Mouse (Mus musculus) heart, embryonic 12.5 days (tissue): ENCODE measurements around the gene Cdkl5. TPM values are rescaled to one million over a fixed set of nuclear protein-coding genes. Genes with fewer than 3 reads are reported as not detected.

ENCODE experiments used
- ATAC-seq: fragments of 200-750 bp; cut with Nextera tagmentation; 2 replicates; pipeline ENCODE4 v1.8.0; 2017; ENCODE audit warnings: moderate TSS enrichment, moderate library complexity; ENCODE audit not compliant: insufficient number of reproducible peaks, low FRiP score
- H3K27ac ChIP-seq: fragments of 300-500 bp; sonication (generic); 2 replicates; pipeline ENCODE4 v1.5.1; 2016; ENCODE audit warnings: mild to moderate bottlenecking, moderate library complexity; ENCODE audit not compliant: poor library complexity, severe bottlenecking
- H3K27me3 ChIP-seq: fragments of 300-500 bp; sonication (generic); replicated peaks from 2 replicates; pipeline ENCODE4 v1.6.1; 2016; ENCODE audit warnings: mild to moderate bottlenecking, moderate library complexity
- H3K36me3 ChIP-seq: fragments of 300-500 bp; sonication (generic); 2 replicates; pipeline ENCODE4 v1.6.1; 2016; ENCODE audit warnings: mild to moderate bottlenecking, moderate library complexity
- H3K4me1 ChIP-seq: fragments of 300-500 bp; sonication (generic); replicated peaks from 2 replicates; pipeline ENCODE4 v1.6.1; 2016; ENCODE audit warnings: mild to moderate bottlenecking
- H3K4me2 ChIP-seq: fragments of 300-500 bp; sonication (generic); 2 replicates; pipeline ENCODE4 v1.6.1; 2016; ENCODE audit warnings: mild to moderate bottlenecking, moderate library complexity
- H3K4me3 ChIP-seq: fragments of 300-500 bp; sonication (generic); 2 replicates; pipeline ENCODE4 v1.5.1; 2016; ENCODE audit warnings: mild to moderate bottlenecking
- H3K9ac ChIP-seq: fragments of 300-500 bp; sonication (generic); 2 replicates; pipeline ENCODE4 v1.6.1; 2016; ENCODE audit warnings: mild to moderate bottlenecking, moderate library complexity
- H3K9me3 ChIP-seq: fragments of 300-500 bp; sonication (generic); replicated peaks from 2 replicates; pipeline ENCODE4 v1.6.1; 2016; ENCODE audit warnings: mild to moderate bottlenecking, moderate library complexity
- WGBS: fragments of 180-500 bp; shearing (Covaris S2); methylation state at CpG from one replicate; pipeline ENCODE4 v1.1.7; 2016; 5-methylcytosine and 5-hydroxymethylcytosine counted together
- polyA plus RNA-seq: library from polyadenylated mRNA; unstranded; fragments of >200 nt; fragmentation: Nextera tagmentation; extraction: Ambion mirVana; gene quantifications from 2 replicates; pipeline ENCODE4 v1.2.1, GENCODE M21; 2016

Cdkl5 gene
- polyA plus RNA-seq, 1 experiment from 2014 or later, result 2.2 TPM

DNA sequence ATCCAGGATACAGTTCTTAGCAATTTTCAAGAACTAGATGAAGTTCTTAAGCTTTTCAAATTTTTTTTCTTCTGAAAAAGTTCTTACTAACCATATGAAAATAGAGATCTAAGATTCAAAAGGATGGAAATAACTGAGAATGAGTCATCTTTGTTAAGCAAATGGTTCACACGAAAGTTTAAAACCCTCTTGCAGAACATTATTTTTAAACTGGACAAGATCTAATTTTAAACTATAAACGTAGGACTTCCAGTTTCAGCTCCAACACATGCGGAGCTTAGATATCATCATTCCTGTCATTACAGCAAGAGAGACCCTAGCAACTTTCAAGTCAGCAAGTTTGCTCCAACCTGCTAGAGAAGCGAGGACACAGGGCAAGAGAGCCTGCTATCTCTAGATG lies 88.0 kb downstream of the Cdkl5 start:
- WGBS, result 50% methylated on average over 4 of the region's 4 CpGs
- Histone ChIP-seq H3K4me1 (no peaks in the 10 kb centered on the region), H3K27ac (no peak overlapping the region), H3K36me3 (no peaks in the 10 kb centered on the region), H3K9ac (no peak overlapping the region), H3K4me2 (no peak overlapping the region), H3K27me3 (no peaks in the 10 kb centered on the region), H3K4me3 (no peak overlapping the region), H3K9me3 (no peaks in the 10 kb centered on the region)
- no peak for ATAC-seq

GRCm38 (mm10) chrX:160905913-160906312 lies 88.6 kb downstream of the Cdkl5 start:
- no peaks in the 10 kb centered on the region for H3K4me1 ChIP-seq
- H3K27ac ChIP-seq, result no peak overlapping the region
- WGBS, result 66% methylated on average over 4 of the region's 4 CpGs
- H3K9ac ChIP-seq, result no peak overlapping the region
- no peak overlapping the region for H3K4me2 ChIP-seq
- H3K27me3 ChIP-seq, result no peaks in the 10 kb centered on the region
- H3K4me3 ChIP-seq, result no peak overlapping the region
- no peak for ATAC-seq
- no peaks in the 10 kb centered on the region for H3K9me3 ChIP-seq
- H3K36me3 ChIP-seq, result no peaks in the 10 kb centered on the region

DNA sequence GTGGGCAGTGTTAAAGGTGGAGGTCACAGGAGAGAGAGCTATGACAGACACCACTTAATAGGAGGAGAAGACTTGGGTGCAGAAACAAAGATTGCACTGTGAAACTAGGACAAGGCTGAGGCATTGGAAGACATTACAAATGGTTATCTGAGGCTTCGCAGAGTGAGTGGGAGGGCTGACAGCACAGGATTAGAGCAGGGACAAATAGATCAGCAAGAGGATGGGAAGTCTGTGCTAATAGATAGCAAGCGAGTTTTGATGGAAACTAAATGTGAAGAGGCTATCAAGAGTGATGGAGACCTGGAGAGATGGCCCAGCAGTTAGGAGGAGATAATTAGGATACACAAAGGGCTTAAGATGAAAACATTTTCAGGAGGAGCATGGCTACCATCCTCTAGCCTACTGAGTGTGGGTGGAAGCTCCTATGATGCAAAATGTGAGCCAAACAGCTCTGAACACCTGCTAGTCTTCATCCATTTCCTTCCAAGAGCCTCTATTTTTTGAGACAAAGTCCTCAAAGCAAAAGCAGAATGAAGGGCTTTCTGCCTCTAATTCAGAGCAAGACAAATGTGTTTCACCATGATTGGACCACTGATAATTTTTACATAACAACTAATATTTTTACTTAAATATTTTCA lies 89.3 kb downstream of the Cdkl5 start:
- Histone ChIP-seq H3K4me2 (no peak overlapping the region), H3K4me3 (no peak overlapping the region), H3K9me3 (no peaks in the 10 kb centered on the region), H3K27me3 (no peaks in the 10 kb centered on the region), H3K4me1 (no peaks in the 10 kb centered on the region), H3K36me3 (no peaks in the 10 kb centered on the region), H3K9ac (no peak overlapping the region), H3K27ac (no peak overlapping the region)
- 44% methylated on average over 2 of the region's 2 CpGs for WGBS
- ATAC-seq, result no peak

DNA sequence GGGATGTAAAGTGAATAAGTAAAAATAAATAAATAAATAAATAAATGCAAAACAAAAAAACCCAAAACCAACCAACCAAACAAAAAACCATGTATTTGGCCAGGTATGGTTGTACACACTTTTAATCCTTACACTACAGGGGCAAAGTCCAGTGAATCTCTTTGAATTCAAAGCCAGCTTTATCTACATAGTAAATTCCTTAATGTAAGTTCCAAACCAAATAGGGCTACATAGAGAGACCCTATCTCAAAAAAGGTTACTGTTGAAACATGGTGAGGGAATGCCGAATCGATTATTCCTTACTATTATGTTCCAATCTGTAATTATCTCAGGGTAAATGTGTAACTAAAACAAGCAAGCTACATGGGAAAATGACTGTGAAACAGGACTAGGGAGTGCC lies 93.4 kb downstream of the Cdkl5 start:
- no peaks in the 10 kb centered on the region for H3K4me1 ChIP-seq
- ATAC-seq, result no peak
- WGBS, result 84% methylated on average over 2 of the region's 2 CpGs

DNA sequence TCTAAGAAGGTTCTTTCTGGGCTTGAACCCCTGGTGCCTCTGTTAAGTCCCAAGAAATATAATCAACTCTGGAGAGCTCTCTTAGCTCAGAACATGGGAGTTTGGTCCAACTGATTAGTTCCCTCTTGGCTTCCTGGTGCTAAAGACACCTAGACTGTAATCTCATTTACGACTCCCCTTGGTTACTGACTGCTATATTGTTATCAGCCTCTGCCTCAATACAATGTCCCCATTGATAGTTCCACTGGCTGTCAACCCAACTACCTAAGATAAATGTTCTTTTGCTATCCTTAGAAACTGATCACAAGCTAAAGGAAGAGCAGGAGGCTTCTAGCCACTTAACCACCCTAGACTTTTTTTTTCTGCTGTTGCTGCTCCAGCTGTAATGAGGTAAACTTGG lies 102.4 kb downstream of the Cdkl5 start:
- Histone ChIP-seq H3K4me2 (no peak overlapping the region), H3K27me3 (no peaks in the 10 kb centered on the region), H3K4me3 (no peak overlapping the region), H3K4me1 (no peaks in the 10 kb centered on the region), H3K9ac (no peak overlapping the region), H3K27ac (no peak overlapping the region), H3K36me3 (no peaks in the 10 kb centered on the region), H3K9me3 (no peaks in the 10 kb centered on the region)
- no peak for ATAC-seq
- WGBS, result 34% methylated on average over 1 of the region's 1 CpGs

More for the DNA sequence above, 93.4 kb downstream of the Cdkl5 start:
- Histone ChIP-seq H3K4me2 (no peak overlapping the region), H3K36me3 (no peaks in the 10 kb centered on the region), H3K9me3 (no peaks in the 10 kb centered on the region), H3K27ac (no peak overlapping the region), H3K27me3 (no peaks in the 10 kb centered on the region), H3K9ac (no peak overlapping the region), H3K4me3 (no peak overlapping the region)

GRCm38 (mm10) chrX:160886301-160886700 lies 108.2 kb downstream of the Cdkl5 start:
- Histone ChIP-seq H3K4me2 (no peak overlapping the region), H3K4me1 (no peaks in the 10 kb centered on the region), H3K36me3 (no peaks in the 10 kb centered on the region), H3K27me3 (no peaks in the 10 kb centered on the region), H3K9ac (no peak overlapping the region), H3K27ac (no peak overlapping the region), H3K9me3 (no peaks in the 10 kb centered on the region), H3K4me3 (no peak overlapping the region)
- 71% methylated on average over 2 of the region's 2 CpGs for WGBS
- ATAC-seq, result no peak

GRCm38 (mm10) chrX:160866576-160866975 lies 127.9 kb downstream of the Cdkl5 start:
- Histone ChIP-seq H3K27ac (no peak overlapping the region), H3K4me2 (no peak overlapping the region), H3K9ac (no peak overlapping the region), H3K9me3 (no peaks in the 10 kb centered on the region), H3K27me3 (no peaks in the 10 kb centered on the region), H3K4me3 (no peak overlapping the region), H3K36me3 (no peaks in the 10 kb centered on the region), H3K4me1 (no peaks in the 10 kb centered on the region)
- ATAC-seq, result no peak
- WGBS, result 81% methylated on average over 4 of the region's 4 CpGs

GRCm38 (mm10) chrX:160865022-160865421 lies 129.5 kb downstream of the Cdkl5 start:
- Histone ChIP-seq H3K27ac (no peak overlapping the region), H3K36me3 (no peaks in the 10 kb centered on the region)
- no peak for ATAC-seq

DNA sequence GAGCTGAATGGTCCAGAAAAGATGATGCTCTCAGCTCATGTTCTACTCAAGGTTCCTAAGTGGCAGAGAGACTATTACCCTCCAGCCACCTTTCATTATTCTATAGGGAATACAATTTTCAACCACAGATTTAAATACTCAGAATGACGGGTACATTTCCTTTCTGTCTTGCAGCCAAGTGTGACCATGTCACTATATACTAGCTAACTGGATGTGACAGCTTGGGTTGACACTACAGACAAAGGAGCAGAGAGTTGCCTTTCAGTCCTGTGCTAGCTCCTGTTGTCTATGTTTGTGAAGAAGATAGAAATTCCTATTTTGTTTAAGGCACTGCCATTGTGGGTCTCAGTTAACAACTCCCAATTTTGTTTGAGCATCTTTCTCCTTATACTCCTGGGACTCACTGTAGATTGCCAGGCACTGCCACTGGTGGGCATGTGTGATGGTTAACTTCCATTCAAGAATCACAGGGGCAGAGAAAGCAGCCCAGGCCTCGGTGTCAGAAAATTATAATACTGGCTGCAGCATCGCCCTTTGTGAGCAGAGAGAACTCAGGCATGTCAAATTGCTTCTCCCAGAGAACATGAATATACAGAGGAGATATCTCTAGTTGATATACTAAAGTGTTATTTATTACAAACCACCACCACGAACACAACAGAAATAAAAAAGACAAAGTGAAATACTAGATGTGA lies 130.7 kb downstream of the Cdkl5 start:
- no peaks in the 10 kb centered on the region for H3K9me3 ChIP-seq
- WGBS, result 76% methylated on average over 4 of the region's 4 CpGs
- H3K27me3 ChIP-seq, result no peaks in the 10 kb centered on the region
- no peak overlapping the region for H3K4me3 ChIP-seq
- ATAC-seq, result no peak
- no peaks in the 10 kb centered on the region for H3K36me3 ChIP-seq
- no peak overlapping the region for H3K4me2 ChIP-seq
- no peak overlapping the region for H3K27ac ChIP-seq
- H3K9ac ChIP-seq, result no peak overlapping the region
- H3K4me1 ChIP-seq, result no peaks in the 10 kb centered on the region

More at GRCm38 (mm10) chrX:160865022-160865421, 129.5 kb downstream of the Cdkl5 start:
- 78% methylated on average over 4 of the region's 4 CpGs for WGBS
- H3K9me3 ChIP-seq, result no peaks in the 10 kb centered on the region
- no peaks in the 10 kb centered on the region for H3K27me3 ChIP-seq
- H3K4me2 ChIP-seq, result no peak overlapping the region
- no peak overlapping the region for H3K9ac ChIP-seq
- no peaks in the 10 kb centered on the region for H3K4me1 ChIP-seq
- H3K4me3 ChIP-seq, result no peak overlapping the region

GRCm38 (mm10) chrX:160808226-160808625 lies 186.3 kb downstream of the Cdkl5 start:
- Histone ChIP-seq H3K36me3 (no peaks in the 10 kb centered on the region), H3K4me1 (no peaks in the 10 kb centered on the region), H3K27me3 (no peaks in the 10 kb centered on the region), H3K9me3 (no peaks in the 10 kb centered on the region), H3K4me2 (no peak overlapping the region), H3K27ac (no peak overlapping the region), H3K9ac (no peak overlapping the region), H3K4me3 (no peak overlapping the region)
- WGBS, result 77% methylated on average over 7 of the region's 7 CpGs
- no peak for ATAC-seq

GRCm38 (mm10) chrX:160804409-160805150 lies 189.9 kb downstream of the Cdkl5 start:
- H3K9me3 ChIP-seq, result no peaks in the 10 kb centered on the region
- no peak overlapping the region for H3K9ac ChIP-seq
- WGBS, result 82% methylated on average over 4 of the region's 4 CpGs
- H3K27ac ChIP-seq, result no peak overlapping the region
- H3K36me3 ChIP-seq, result no peaks in the 10 kb centered on the region
- H3K4me2 ChIP-seq, result no peak overlapping the region
- H3K27me3 ChIP-seq, result no peaks in the 10 kb centered on the region
- no peak for ATAC-seq
- H3K4me1 ChIP-seq, result no peaks in the 10 kb centered on the region
- no peak overlapping the region for H3K4me3 ChIP-seq
